Mouse (Mus musculus) urinary bladder, postnatal 14 days (tissue): ENCODE results near the gene Fzd5.

Experiments
- DNase-seq: peaks from one replicate; pipeline ENCODE4 v3.0.0; 2021; ENCODE audit warnings: low spot score

Fzd5 gene

DNA sequence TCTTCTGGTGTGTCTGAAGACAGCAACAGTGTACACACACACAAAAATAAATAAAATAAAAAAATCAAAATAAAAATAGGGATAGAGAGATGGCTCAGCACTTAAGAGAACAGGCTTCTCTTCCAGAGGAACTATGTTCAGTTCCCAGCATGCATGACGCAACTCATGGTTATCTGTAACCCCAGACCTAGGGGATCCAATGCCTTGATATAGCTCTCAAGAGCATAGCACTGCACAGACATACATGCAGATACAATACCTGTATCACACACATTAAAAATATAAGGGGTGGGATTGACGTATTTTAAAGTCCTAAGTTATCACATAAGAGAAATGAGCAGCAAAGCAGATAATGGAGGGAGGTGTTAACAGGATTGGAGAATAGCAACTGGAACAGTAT, 53.1 kb downstream of the Fzd5 start:
- no peak for DNase-seq

GRCm38 (mm10) chr1:64683039-64683438, 54.5 kb downstream of the Fzd5 start:
- DNase-seq = no peak

DNA sequence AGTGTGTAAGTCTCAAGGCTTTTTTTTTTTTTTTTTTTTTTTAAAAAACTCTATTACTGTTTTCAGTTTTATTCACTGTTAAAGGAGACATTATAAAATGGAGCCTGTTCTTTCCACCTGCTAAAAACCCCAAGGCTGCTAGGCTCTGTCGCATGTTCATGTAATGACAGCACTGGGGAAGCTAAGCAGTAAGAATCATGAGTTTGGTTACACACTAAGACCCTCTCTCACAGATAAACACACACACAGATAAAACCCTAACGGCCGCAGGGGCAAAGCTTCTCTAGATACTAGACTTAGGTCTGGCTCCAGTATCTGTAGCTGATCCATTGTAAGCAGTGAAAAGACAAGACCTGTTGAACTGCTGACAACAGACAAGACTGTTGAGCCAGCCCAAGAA, 56.1 kb downstream of the Fzd5 start:
- no peak for DNase-seq
